Mouse (Mus musculus): ENCODE measurements around the gene Abhd14b. TPM values are rescaled to one million over a fixed set of nuclear protein-coding genes. Genes with fewer than 3 reads are reported as not detected.
A peak's percentile ranks its signal among the peaks of the same experiment; 100 is the strongest.

Gene Abhd14b
- polyA plus RNA-seq, 1 experiment from 2014 or later: 75.2 TPM

DNA sequence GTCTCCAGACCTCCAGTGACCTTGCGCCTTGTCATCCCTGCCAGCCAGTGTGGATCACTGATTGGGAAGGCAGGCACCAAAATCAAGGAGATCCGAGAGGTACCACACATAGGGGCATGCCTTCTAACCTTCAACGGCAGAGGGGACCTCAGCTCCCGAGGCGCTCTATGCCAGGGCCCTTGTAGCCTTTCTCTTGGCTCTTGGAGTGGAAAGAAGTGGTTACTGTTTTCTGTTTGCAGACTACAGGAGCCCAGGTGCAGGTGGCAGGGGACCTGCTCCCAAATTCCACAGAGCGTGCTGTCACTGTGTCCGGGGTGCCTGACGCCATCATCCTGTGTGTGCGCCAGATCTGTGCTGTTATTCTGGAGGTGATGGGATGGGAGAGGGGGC lies 13.8 kb downstream of the Abhd14b start:
- ATAC-seq (replicated peaks; ENCODE audit: low FRiP score, low read depth): no peak
- DNase-seq (ENCODE audit: low spot score): no peak
- H3K9ac ChIP-seq (ENCODE audit: low read depth, low read length): no peak overlapping the region
- peaks cover 13% of the 10 kb centered on the region for H3K36me3 ChIP-seq (ENCODE audit: insufficient read depth, low read length)
- no peak overlapping the region for H3K4me2 ChIP-seq (ENCODE audit: low read length)
- H3K27me3 ChIP-seq (ENCODE audit: insufficient read depth, low read length): no peaks in the 10 kb centered on the region
- no peak for TF ChIP-seq CTCF (IDR thresholded peaks at IDR 0.05; ENCODE audit: low read depth)
- no peak overlapping the region for H3K27ac ChIP-seq
- WGBS: 66% methylated on average over 9 of the region's 9 CpGs
- peaks cover 27% of the 10 kb centered on the region for H3K4me1 ChIP-seq (replicated peaks; ENCODE audit: insufficient read depth, low read length)
- no peak overlapping the region for H3K4me3 ChIP-seq (replicated peaks; ENCODE audit: low read depth, low read length)
- no peaks in the 10 kb centered on the region for H3K9me3 ChIP-seq (replicated peaks; ENCODE audit: low read length)

DNA sequence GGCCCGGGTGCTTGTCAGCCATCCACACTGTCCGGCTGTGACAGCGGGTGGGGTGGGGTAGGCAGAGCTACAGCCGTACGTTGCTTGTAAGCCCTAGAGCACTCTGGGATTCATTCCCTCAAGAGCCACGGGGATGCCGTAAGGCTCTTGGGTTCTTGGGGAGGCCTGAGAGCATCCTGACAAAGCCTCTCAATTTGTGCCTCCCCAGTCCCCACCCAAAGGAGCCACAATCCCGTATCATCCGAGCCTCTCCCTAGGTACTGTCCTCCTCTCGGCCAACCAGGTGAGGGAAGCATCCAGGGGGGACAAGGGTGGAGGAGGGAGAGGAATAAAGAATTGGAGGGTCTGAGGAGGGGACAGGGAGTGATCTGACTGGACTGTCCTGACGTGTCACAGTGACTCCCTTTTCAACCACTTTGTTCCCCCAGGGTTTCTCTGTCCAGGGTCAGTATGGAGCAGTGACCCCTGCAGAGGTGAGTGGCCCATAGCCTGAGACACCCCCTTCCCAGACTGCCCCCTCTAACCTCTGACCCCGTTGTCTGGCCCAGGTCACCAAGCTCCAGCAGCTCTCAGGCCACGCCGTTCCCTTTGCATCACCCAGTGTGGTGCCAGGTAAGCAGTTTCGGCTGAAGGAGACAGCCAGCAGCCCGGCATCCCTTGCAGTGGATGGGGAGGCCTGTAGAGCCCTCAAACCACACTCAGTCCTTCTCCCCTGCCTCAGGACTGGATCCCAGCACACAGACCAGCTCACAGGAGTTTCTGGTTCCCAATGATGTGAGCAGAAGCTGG lies 14.6 kb downstream of the Abhd14b start:
- Histone ChIP-seq H3K36me3 (ENCODE audit: insufficient read depth, low read length) (peaks cover 13% of the 10 kb centered on the region), H3K9me3 (replicated peaks; ENCODE audit: low read length) (no peaks in the 10 kb centered on the region), H3K9ac (ENCODE audit: low read depth, low read length) (no peak overlapping the region), H3K27me3 (ENCODE audit: insufficient read depth, low read length) (no peaks in the 10 kb centered on the region), H3K4me2 (ENCODE audit: low read length) (no peak overlapping the region), H3K27ac (no peak overlapping the region), H3K4me3 (replicated peaks; ENCODE audit: low read depth, low read length) (no peak overlapping the region), H3K4me1 (replicated peaks; ENCODE audit: insufficient read depth, low read length) (peaks cover 19% of the 10 kb centered on the region)
- WGBS: 82% methylated on average over 16 of the region's 16 CpGs
- no peak for TF ChIP-seq CTCF (IDR thresholded peaks at IDR 0.05; ENCODE audit: low read depth)
- DNase-seq (ENCODE audit: low spot score): no peak
- ATAC-seq (replicated peaks; ENCODE audit: low FRiP score, low read depth): no peak

DNA sequence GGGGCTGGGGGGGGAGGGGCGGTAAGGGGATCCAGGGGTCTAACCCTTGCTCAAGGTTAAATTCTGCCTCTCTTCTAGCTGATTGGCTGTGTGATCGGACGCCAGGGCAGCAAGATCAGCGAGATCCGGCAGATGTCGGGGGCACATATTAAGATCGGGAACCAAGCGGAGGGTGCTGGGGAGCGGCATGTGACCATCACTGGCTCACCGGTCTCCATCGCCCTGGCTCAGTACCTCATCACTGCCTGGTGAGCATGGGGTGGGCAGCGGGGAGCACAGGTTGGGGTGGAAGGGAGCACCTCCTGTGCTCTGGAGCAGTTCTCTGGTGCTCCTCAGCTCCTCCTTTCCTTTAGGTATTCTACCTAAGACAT lies 15.2 kb downstream of the Abhd14b start:
- H3K27ac ChIP-seq: no peak overlapping the region
- ATAC-seq (replicated peaks; ENCODE audit: low FRiP score, low read depth): no peak
- 89% methylated on average over 12 of the region's 12 CpGs for WGBS

DNA sequence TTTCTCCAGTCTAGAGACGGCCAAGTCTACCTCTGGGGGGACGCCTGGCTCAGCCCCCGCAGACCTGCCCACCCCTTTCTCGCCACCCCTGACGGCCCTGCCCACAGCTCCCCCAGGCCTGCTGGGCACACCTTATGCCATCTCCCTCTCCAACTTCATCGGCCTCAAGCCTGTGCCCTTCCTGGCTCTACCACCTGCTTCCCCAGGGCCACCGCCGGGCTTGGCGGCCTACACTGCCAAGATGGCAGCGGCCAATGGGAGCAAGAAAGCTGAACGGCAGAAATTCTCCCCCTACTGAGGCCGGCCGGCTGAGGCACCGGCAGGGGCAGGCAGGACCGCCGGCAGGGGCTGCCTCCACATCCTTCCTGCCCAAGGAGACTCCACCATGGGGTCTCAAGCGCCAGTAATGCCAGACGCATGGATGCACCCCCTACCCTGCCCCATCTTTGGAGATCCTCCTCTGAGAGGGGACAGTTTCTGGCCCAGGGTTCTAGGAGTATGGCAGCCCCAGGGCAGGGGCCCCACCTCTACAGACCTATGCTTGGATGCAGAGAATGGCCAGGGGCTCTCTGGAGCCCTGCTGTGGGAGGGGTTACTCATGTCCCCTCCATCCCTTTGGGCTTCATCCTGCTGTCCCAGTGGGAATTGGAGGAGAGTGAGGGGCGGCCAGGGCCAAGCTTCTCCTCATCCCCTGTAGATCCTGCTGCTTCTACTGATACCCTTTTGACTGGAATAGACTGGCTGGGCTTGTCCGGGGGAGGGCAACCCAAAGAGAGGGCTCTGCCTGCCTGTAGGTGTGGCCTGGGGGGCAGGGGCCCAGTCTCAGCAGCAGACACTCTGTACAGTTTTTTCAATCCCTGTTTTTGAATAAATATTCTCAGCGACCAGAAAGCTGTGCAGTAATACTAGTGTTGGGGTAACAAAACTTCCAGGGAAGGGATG lies 16.1 kb downstream of the Abhd14b start:
- H3K4me3 ChIP-seq (replicated peaks; ENCODE audit: low read depth, low read length): no peak overlapping the region
- no peak for TF ChIP-seq CTCF (IDR thresholded peaks at IDR 0.05; ENCODE audit: low read depth)
- no peak overlapping the region for H3K4me2 ChIP-seq (ENCODE audit: low read length)
- H3K27me3 ChIP-seq (ENCODE audit: insufficient read depth, low read length): no peaks in the 10 kb centered on the region
- no peak overlapping the region for H3K9ac ChIP-seq (ENCODE audit: low read depth, low read length)
- WGBS: 82% methylated on average over 21 of the region's 21 CpGs
- no peak overlapping the region for H3K27ac ChIP-seq
- no peak for ATAC-seq (replicated peaks; ENCODE audit: low FRiP score, low read depth)
- H3K4me1 ChIP-seq (replicated peaks; ENCODE audit: insufficient read depth, low read length): peaks cover 13% of the 10 kb centered on the region; the same call in 1 of the 2 replicates
- H3K36me3 ChIP-seq (ENCODE audit: insufficient read depth, low read length): peaks cover 13% of the 10 kb centered on the region
- no peaks in the 10 kb centered on the region for H3K9me3 ChIP-seq (replicated peaks; ENCODE audit: low read length)
- DNase-seq (ENCODE audit: low spot score): no peak

More for the DNA sequence above, 15.2 kb downstream of the Abhd14b start:
- peaks cover 14% of the 10 kb centered on the region; the same call in 1 of the 2 replicates for H3K4me1 ChIP-seq (replicated peaks; ENCODE audit: insufficient read depth, low read length)
- TF ChIP-seq CTCF (IDR thresholded peaks at IDR 0.05; ENCODE audit: low read depth): no peak
- no peaks in the 10 kb centered on the region for H3K9me3 ChIP-seq (replicated peaks; ENCODE audit: low read length)
- H3K9ac ChIP-seq (ENCODE audit: low read depth, low read length): no peak overlapping the region
- no peak overlapping the region for H3K4me2 ChIP-seq (ENCODE audit: low read length)
- no peak overlapping the region for H3K4me3 ChIP-seq (replicated peaks; ENCODE audit: low read depth, low read length)
- H3K27me3 ChIP-seq (ENCODE audit: insufficient read depth, low read length): no peaks in the 10 kb centered on the region
- peaks cover 13% of the 10 kb centered on the region for H3K36me3 ChIP-seq (ENCODE audit: insufficient read depth, low read length)
- no peak for DNase-seq (ENCODE audit: low spot score)

DNA sequence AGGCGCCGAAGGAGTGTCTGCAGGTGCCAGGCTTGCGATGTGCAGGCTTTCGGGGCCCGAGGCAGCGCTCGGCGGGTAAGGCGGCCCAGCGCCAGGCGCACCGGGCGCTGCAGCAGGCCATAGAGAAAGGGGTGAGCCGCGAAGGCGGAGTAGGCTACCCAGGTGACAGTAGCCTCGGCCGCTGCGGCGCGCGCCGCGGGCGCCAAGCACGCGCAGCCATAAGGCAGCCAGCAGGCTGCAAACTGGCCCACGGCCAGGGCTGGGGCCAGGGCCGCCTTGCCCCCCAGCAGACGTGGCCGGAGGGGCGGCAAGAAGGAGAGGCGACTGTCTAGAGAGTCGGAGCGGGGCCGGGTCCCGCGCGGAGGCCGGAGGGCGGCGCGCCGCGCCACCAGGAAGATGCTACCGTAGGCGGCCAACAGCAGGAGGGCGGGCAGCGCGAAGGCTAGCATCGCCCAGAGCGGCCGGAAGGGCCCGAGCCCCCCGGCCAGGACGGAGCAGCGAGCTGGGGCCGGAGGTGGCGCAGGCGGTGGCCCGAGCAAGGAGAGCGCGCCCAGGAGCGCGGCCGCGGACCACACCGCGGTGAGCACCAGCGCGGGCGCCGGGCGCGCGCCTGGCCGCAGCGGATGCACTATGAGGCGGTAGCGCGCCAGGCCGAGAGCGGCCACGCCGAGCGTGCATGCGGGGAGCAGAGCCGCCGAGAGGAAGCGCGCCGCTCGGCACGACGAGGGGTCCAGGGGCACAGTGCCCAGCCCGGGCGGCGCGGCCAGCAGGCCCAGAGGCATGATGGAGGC lies 17.7 kb downstream of the Abhd14b start:
- H3K27ac ChIP-seq: 0 out of 2 replicates have a peak overlapping the region, but pooled peaks have one; percentile 6
- H3K9me3 ChIP-seq (replicated peaks; ENCODE audit: low read length): no peaks in the 10 kb centered on the region
- no peaks in the 10 kb centered on the region for H3K27me3 ChIP-seq (ENCODE audit: insufficient read depth, low read length)
- peak overlapping the region; percentile 52 for H3K4me3 ChIP-seq (replicated peaks; ENCODE audit: low read depth, low read length)
- DNase-seq (ENCODE audit: low spot score) (peak; percentile 73), ATAC-seq (replicated peaks; ENCODE audit: low FRiP score, low read depth) (peak; percentile 74)
- H3K36me3 ChIP-seq (ENCODE audit: insufficient read depth, low read length): peaks cover 13% of the 10 kb centered on the region
- H3K4me1 ChIP-seq (replicated peaks; ENCODE audit: insufficient read depth, low read length): peaks cover 12% of the 10 kb centered on the region; the same call in 1 of the 2 replicates
- peak overlapping the region; percentile 65 for H3K9ac ChIP-seq (ENCODE audit: low read depth, low read length)
- peak overlapping the region; percentile 98 for H3K4me2 ChIP-seq (ENCODE audit: low read length)
- 2% methylated on average over 97 of the region's 99 CpGs for WGBS
- TF ChIP-seq CTCF (IDR thresholded peaks at IDR 0.05; ENCODE audit: low read depth): no peak

Measured in kidney, postnatal 0 days (tissue).